Mouse (Mus musculus) lung, postnatal 25 days (tissue): Measurements from ENCODE around the gene Rpain.

Source experiments
- DNase-seq: peaks from one replicate; pipeline ENCODE4 v3.0.0; 2022; ENCODE audit warnings: low spot score

The Rpain gene

GRCm38 (mm10) chr11:70969821-70970559 lies at the start of gene Rpain, which contains the start of gene Nup88:
Gene Rpain (plus strand): TSS chr11:70970213.
Gene Nup88 (minus strand): TSS chr11:70969973.
- peak; percentile 96 for DNase-seq

- no peak for DNase-seq
Observed at GRCm38 (mm10) chr11:70931461-70931860, 38.6 kb upstream of the Rpain start.

GRCm38 (mm10) chr11:70935316-70935715 lies 34.7 kb upstream of the Rpain start:
- no peak for DNase-seq

DNA sequence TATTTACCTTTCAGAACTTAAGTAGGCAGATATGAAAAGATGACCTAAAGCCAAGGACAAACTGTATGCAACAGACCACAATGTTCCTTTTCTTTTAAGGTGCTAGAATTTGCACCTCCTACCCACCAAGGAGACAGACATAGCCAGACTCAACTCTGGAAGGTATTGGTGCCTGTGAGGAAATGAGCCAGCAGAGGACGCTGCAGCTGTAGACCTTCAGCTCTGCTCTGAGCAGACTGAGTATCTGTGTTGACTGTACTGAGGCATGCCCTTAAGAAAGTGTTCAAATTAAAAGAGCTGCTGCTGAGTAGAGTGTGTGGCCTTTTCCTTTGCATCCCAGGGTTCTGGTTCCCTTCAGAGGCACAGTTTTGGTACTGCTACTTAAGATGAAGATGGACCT lies 27.4 kb upstream of the Rpain start:
- DNase-seq, result peak; percentile 3

GRCm38 (mm10) chr11:70943651-70944050 lies 26.4 kb upstream of the Rpain start:
- no peak for DNase-seq

- DNase-seq, result no peak
Observed at GRCm38 (mm10) chr11:70944935-70945817, 24.8 kb upstream of the Rpain start.

- DNase-seq, result no peak
Observed at GRCm38 (mm10) chr11:70954711-70955110, 15.3 kb upstream of the Rpain start.

DNA sequence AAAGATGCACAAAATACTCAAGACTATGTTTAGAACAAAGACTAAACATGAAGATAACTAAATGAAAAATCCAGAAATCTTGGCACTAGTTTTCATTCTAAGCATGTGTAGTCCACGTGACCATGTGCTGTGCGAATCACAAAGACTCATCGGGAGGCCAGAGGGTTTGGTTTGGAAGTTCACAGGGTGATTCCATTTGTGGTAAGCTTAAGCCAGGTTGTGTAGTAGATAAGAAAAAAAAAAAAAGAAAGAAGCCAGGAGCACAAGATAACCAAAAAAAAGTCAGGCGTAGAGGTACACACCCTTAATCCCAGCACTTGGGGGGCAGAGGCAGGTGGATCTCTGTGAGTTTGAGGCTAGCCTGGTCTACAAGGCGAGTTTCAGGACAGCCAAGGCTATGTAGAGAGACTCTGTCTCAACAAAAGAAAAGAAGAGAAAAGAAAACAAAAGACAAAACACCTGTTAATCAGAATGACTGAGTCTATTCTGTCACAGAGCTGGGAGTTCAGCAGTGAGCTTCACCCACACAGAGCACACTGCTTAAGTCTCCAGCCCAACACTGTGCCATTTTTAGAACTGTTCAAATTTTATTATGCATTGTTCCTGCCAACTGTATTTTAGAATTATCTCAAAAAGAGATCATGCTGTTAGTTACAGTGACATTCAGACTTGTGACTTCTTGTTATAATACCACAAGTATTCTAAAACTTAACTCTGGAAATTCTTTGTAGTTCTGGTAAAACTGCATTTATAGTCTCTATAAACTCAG lies 9.0 kb upstream of the Rpain start:
- DNase-seq, result no peak

DNA sequence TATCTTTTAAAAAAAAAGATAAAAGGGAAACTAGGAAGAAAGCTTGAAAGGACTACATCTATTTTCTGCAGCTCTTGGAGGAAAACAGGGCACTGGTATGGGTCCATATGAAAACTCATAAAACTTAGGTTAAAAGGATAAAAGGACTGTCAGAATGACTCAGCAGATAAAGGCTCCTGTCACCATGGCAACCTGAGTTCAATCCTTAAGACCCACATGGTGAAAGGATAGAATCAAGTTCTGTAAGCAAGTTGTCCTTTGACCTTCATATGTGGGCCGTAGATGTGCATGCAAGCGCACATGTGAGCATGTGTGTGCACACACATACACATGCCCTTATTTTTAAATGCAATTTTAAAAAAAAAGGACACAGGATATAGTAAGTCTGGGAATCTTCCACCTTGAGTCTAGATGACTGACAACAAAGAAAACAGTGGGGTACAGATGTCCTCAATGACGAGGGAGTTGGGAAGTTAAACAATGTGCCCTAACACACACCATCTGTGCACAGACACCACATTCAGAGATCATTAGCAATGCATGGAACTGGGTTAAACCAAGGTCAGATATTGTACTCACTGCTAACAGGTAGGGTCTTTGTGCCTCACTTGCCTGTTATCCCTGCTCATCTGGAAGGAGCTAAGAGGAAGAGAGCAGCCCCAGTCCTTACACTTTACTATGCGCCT lies 5.6 kb upstream of the Rpain start:
- DNase-seq, result no peak

DNA sequence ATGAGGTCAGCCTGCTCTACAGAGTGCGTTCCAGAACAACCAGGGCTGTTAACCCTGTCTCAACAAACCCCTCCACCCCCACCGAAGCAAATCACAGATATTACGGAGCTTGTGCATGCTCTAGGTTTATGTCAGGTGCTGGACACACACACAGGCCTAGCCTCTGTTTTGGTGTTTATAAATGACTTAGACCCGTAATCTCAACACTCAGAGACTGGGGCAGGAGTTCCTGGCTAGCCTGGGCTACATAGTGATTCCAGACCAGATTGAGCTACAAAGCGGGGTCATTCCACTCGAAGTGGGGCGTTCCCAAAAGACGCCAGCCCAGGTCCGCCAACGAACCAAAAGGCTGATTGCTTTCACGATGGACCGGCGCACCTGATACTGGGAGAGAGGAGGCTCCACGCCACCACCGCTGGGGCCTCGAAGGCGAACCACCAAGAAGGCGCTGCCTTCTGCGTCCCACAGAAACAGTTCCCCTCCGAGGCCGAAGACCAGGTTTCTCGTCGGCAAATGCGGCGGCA lies 680 bp upstream of the Rpain start:
- no peak for DNase-seq

DNA sequence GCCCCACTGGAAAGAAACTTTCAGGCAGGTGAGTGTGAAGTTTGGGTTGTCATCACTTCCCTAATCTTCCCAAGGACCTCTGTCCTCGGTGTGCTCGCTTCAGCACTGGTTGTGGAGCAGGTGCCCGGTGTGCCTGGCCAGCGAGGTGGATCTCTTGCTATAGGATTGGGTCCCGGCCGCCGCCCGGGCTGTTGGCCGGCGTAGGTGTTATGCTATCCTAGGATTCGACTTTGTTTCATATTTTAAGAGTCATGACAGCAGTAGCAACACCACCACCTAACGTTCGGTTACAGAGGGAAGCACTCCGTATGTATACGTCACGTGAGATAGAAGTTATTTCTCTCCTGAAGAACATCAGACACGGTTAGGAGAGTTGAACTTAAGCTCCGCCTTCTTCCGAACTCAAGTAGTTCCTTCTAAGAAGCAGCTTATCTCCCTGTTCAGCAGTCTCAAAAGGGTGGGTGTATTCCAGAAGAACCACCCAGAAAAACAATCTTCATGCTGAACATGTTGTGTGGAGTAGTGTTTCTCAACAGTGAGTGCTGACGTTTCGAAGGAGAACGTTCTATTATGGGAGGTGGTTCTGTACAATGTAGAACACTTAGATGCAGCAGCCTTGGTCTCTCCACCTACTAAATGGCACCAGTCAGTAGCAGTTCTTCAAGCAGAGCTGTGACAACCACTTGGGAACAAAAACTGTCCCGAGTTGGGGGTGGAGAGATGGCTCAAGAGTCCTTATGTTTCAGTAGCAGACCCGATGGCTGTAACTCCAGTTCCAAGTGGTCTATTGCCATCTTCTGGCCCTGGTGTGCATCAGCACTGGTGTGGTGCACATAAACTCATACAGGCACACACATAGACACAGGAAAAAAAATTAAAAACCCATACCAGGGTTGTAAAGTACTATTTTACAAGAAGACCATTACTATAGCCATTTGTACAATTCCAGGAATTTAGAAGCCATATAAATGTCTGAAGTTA lies 837 bp downstream of the Rpain start:
- peak; percentile 58 for DNase-seq

GRCm38 (mm10) chr11:70972586-70972985 lies 2.6 kb downstream of the Rpain start:
- no peak for DNase-seq

DNA sequence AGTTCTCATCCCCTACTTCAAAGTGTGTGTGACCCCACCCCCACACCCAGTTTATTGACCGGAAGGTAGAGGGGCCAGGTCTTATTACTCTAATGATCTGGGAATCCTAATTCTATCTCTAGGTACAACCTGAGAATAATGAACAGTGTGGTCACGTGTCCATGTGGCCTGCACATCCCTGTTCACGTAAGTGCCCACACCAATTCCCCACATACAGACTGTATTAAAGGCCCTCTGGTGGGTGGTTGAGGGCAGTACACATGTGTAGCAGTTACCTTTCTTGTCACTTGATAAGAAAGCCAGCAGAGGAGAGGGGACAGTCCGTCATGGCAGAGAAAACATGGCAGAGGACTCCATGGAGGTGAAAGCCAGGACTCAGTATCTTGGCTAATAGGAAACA lies 3.9 kb downstream of the Rpain start:
- DNase-seq, result no peak

GRCm38 (mm10) chr11:70975193-70975592 lies 5.2 kb downstream of the Rpain start:
- DNase-seq, result no peak

- DNase-seq, result no peak
Observed at GRCm38 (mm10) chr11:70977293-70977692, 7.3 kb downstream of the Rpain start.

DNA sequence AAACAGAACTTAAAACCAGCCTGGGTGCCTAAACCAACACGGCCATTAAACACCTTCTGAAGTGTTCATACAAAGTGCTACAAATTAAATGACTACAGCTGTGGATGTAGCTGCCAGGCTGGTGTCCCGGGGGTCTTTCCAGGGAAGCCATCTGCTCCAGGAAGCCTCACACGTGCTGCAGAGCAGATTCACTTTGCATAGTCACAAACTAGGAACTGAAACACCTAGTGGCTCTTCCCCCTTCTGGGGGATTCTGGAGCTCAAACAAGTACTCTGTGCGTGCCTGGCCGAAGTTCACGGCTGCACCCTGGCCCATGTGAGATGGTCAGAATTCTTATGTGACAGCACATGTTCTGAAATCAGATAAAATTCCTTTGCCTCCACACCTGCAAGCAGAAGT lies 10.2 kb downstream of the Rpain start:
- DNase-seq, result no peak

DNA sequence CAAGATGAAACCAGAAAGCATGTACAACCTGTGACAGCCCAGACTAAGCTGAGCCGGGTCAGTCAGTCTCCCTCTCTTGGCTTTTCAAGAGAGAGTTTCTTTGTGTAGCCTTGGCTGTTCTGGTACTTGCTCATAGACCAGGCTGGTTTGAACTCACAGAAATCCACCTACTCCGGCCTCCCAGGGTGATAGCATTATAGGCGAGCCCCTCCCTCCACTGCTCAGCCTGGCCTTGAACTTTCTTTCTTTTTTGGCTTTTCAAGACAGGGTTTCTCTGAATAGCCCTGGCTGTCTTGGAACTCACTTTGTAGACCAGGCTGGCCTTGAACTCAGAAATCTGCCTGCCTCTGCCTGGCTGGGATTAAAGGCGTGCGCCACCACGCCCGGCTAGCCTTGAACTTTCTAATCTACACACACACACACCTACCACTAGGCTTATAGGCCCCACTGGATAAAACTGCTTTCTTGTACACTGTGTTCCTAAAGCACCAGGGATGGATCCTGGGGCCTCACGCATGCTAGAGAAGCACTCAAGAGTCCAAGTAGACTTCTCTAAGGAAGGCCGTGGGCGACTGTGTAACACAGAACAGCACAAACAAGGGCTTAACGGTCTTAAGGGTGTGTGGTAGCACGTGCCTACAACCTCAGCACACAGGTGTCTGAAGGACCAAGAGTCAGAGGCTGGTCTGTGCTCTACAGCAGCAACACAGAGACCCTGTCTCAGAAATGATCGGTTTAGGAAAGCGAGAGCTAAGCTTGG lies 10.9 kb downstream of the Rpain start:
- no peak for DNase-seq

GRCm38 (mm10) chr11:70982030-70982429 lies 12.0 kb downstream of the Rpain start:
- no peak for DNase-seq

DNA sequence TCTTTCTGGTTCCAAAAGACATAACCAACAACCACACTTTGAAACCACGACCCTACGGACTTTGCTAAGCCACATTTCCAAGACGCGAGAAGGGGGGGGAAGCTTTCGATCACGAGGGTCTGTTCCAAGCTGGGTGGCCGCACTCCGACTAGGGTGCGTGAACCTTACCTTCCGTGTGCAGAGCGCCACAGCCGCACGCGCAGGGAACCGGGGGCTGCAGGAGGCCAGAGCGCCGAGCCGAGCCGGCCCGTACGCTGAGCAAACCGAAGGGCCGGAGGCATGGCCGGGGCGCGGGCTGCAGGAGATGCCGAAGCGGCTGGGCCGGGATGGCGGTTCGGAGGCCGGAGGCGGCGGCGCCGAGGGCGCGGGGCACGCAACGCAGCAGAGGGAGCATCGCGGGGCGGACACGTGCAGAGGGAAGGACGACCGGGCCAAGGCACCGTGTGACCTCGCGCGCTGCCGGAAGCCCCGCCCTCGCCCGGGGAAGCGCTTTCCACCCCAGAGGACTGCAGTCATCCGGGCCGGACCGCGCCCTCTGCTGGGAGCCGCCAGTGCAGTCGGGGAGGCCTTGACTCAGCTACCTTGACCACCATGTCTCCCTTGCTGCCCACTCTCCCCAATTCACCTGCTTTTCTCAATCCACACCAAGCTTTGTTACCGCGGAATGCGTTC lies 12.7 kb downstream of the Rpain start, which contains the start of gene C1qbp:
Gene C1qbp (minus strand): TSS at position 470 of the 672 bp plus-strand sequence.
- peak; percentile 93 for DNase-seq
